Mouse (Mus musculus) adrenal gland, adult 2 months (tissue): ENCODE results near the gene Gm21985. TPM values are rescaled to one million over a fixed set of nuclear protein-coding genes. Genes with fewer than 3 reads are reported as not detected.
A peak's percentile ranks its signal among the peaks of the same experiment; 100 is the strongest.

Experiments used
- DNase-seq: peaks from one replicate; pipeline ENCODE4 v3.0.0; 2021
- polyA plus RNA-seq: library from polyadenylated mRNA; depleted of rRNA; stranded (reverse); fragments of >200 nt; gene quantifications from 2 replicates; pipeline ENCODE4 v1.2.3, GENCODE M21; 2012
- total RNA-seq, 2 experiments: library from RNA; stranded (reverse); gene quantifications; 2 replicates each; pipeline ENCODE4 v1.2.3; 2021

Gm21985 gene
- total and polyA plus RNA-seq, 3 experiments: 0.14 TPM; not detected in 2

- no peak for DNase-seq
Measured at GRCm38 (mm10) chr2:112332051-112332898, 66.2 kb downstream of the Gm21985 start.

GRCm38 (mm10) chr2:112337211-112337610 is 71.1 kb downstream of the Gm21985 start:
- DNase-seq: peak; percentile 69

- no peak for DNase-seq
Measured at GRCm38 (mm10) chr2:112339736-112340135, 73.6 kb downstream of the Gm21985 start.

- peak; percentile 13 for DNase-seq
Measured at GRCm38 (mm10) chr2:112341117-112341516, 75.0 kb downstream of the Gm21985 start.

GRCm38 (mm10) chr2:112348246-112348645 is 82.1 kb downstream of the Gm21985 start:
- no peak for DNase-seq

- DNase-seq: no peak
Measured at GRCm38 (mm10) chr2:112353685-112354455, 87.8 kb downstream of the Gm21985 start.

GRCm38 (mm10) chr2:112359611-112360010 is 93.5 kb downstream of the Gm21985 start:
- DNase-seq: no peak

- no peak for DNase-seq
Measured at GRCm38 (mm10) chr2:112360012-112360780, 94.1 kb downstream of the Gm21985 start.

GRCm38 (mm10) chr2:112360781-112361169 is 94.7 kb downstream of the Gm21985 start:
- no peak for DNase-seq

- DNase-seq: no peak
Measured at GRCm38 (mm10) chr2:112367222-112367621, 101.1 kb downstream of the Gm21985 start.

GRCm38 (mm10) chr2:112367726-112368673 is 101.9 kb downstream of the Gm21985 start, which contains the start of gene Emc4:
TSS of gene Emc4 (minus strand) at chr2:112368027.
- DNase-seq: peak; percentile 93

GRCm38 (mm10) chr2:112369941-112370340 is 103.8 kb downstream of the Gm21985 start:
- peak; percentile 25 for DNase-seq

GRCm38 (mm10) chr2:112373141-112373540 is 107.0 kb downstream of the Gm21985 start:
- peak; percentile 49 for DNase-seq

- DNase-seq: no peak
Measured at GRCm38 (mm10) chr2:112374610-112375009, 108.5 kb downstream of the Gm21985 start.

GRCm38 (mm10) chr2:112378973-112379898 is 113.1 kb downstream of the Gm21985 start, which contains the start of gene Katnbl1:
TSS of gene Katnbl1 (plus strand) at chr2:112379211.
- peak; percentile 98 for DNase-seq

- no peak for DNase-seq
Measured at GRCm38 (mm10) chr2:112380131-112380530, 114.0 kb downstream of the Gm21985 start.

- no peak for DNase-seq
Measured at GRCm38 (mm10) chr2:112381219-112381618, 115.1 kb downstream of the Gm21985 start.

- DNase-seq: no peak
Measured at GRCm38 (mm10) chr2:112390843-112391242, 124.7 kb downstream of the Gm21985 start.

GRCm38 (mm10) chr2:112391346-112392000 is 125.4 kb downstream of the Gm21985 start:
- DNase-seq: no peak
